Mouse (Mus musculus) liver, embryonic 15.5 days (tissue): ENCODE measurements around the gene Wwox. TPM values are rescaled to one million over a fixed set of nuclear protein-coding genes. Genes with fewer than 3 reads are reported as not detected.
"Not testable (repeated sequence)": the region's sequence is repeated elsewhere in the genome, so short reads cannot be mapped to it uniquely, and the experiment has no call there.

Experiments used
- ATAC-seq: fragments of 200-750 bp; cut with Nextera tagmentation; 2 replicates; pipeline ENCODE4 v1.8.0; 2017; ENCODE audit warnings: moderate number of reproducible peaks, mild to moderate bottlenecking, moderate library complexity; ENCODE audit not compliant: insufficient read depth
- H3K27ac ChIP-seq: fragments of 300-500 bp; sonication (generic); replicated peaks from 2 replicates; pipeline ENCODE4 v1.5.1; 2015; ENCODE audit warnings: mild to moderate bottlenecking, inconsistent platforms
- H3K27me3 ChIP-seq: fragments of 300-500 bp; sonication (generic); 2 replicates; pipeline ENCODE4 v1.6.1; 2015; ENCODE audit warnings: mild to moderate bottlenecking, inconsistent platforms
- H3K36me3 ChIP-seq: fragments of 300-500 bp; sonication (generic); replicated peaks from 2 replicates; pipeline ENCODE4 v1.6.1; 2015; ENCODE audit warnings: moderate library complexity, mild to moderate bottlenecking, inconsistent platforms
- H3K4me1 ChIP-seq: fragments of 300-500 bp; sonication (generic); replicated peaks from 2 replicates; pipeline ENCODE4 v1.6.1; 2015; ENCODE audit warnings: inconsistent platforms
- H3K4me2 ChIP-seq: fragments of 300-500 bp; sonication (generic); 2 replicates; pipeline ENCODE4 v1.6.1; 2015; ENCODE audit warnings: moderate library complexity, mild to moderate bottlenecking, inconsistent platforms
- H3K4me3 ChIP-seq: fragments of 300-500 bp; sonication (generic); replicated peaks from 2 replicates; pipeline ENCODE4 v1.5.1; 2015; ENCODE audit warnings: mild to moderate bottlenecking, inconsistent platforms
- H3K9ac ChIP-seq: fragments of 300-500 bp; sonication (generic); 2 replicates; pipeline ENCODE4 v1.6.1; 2015; ENCODE audit warnings: moderate library complexity, mild to moderate bottlenecking, inconsistent platforms
- H3K9me3 ChIP-seq: fragments of 300-500 bp; sonication (generic); replicated peaks from 2 replicates; pipeline ENCODE4 v1.6.1; 2016; ENCODE audit warnings: inconsistent platforms
- WGBS: fragments of 180-500 bp; shearing (Covaris S2); methylation state at CpG from one replicate; pipeline ENCODE4 v1.1.7; 2015; ENCODE audit warnings: mixed read lengths; ENCODE audit not compliant: insufficient replicate concordance; 5-methylcytosine and 5-hydroxymethylcytosine counted together
- polyA plus RNA-seq: library from polyadenylated mRNA; unstranded; fragments of >200 nt; fragmentation: Nextera tagmentation; extraction: Ambion mirVana; gene quantifications from 2 replicates; pipeline ENCODE4 v1.2.1, GENCODE M21; 2015

Wwox gene
- polyA plus RNA-seq, 1 experiment from 2014 or later, result 3.5 TPM

GRCm38 (mm10) chr8:114810470-114810869 is 371.0 kb downstream of the Wwox start:
- Histone ChIP-seq H3K4me1 (0 out of 2 replicates have a peak, but pooled peaks cover 3% of the 10 kb centered on the region), H3K4me3 (no peak overlapping the region), H3K4me2 (no peak overlapping the region), H3K9ac (no peak overlapping the region), H3K27me3 (no peaks in the 10 kb centered on the region), H3K27ac (no peak overlapping the region), H3K36me3 (no peaks in the 10 kb centered on the region), H3K9me3 (no peaks in the 10 kb centered on the region)
- WGBS, result 50% methylated on average over 5 of the region's 5 CpGs
- no peak for ATAC-seq

- Histone ChIP-seq H3K9me3 (no peaks in the 10 kb centered on the region), H3K27ac (no peak overlapping the region), H3K4me3 (no peak overlapping the region), H3K9ac (no peak overlapping the region), H3K4me1 (0 out of 2 replicates have a peak, but pooled peaks cover 3% of the 10 kb centered on the region), H3K27me3 (no peaks in the 10 kb centered on the region), H3K4me2 (no peak overlapping the region), H3K36me3 (no peaks in the 10 kb centered on the region)
- 71% methylated on average over 10 of the region's 10 CpGs for WGBS
- no peak for ATAC-seq
These were observed 374.4 kb downstream of the Wwox start for GRCm38 (mm10) chr8:114813830-114814229.

- Histone ChIP-seq H3K9ac (no peak overlapping the region), H3K9me3 (no peaks in the 10 kb centered on the region), H3K27ac (no peak overlapping the region), H3K4me3 (no peak overlapping the region), H3K4me2 (no peak overlapping the region), H3K4me1 (0 out of 2 replicates have a peak, but pooled peaks cover 3% of the 10 kb centered on the region), H3K36me3 (no peaks in the 10 kb centered on the region), H3K27me3 (no peaks in the 10 kb centered on the region)
- 23% methylated on average over 10 of the region's 10 CpGs for WGBS
- peak; percentile 25; the same call in 1 of the 2 replicates for ATAC-seq
These were observed 375.6 kb downstream of the Wwox start for GRCm38 (mm10) chr8:114814769-114815736.

- no peaks in the 10 kb centered on the region for H3K36me3 ChIP-seq
- no peak overlapping the region for H3K9ac ChIP-seq
- ATAC-seq, result no peak
- H3K4me1 ChIP-seq, result 0 out of 2 replicates have a peak, but pooled peaks cover 3% of the 10 kb centered on the region
- H3K27ac ChIP-seq, result no peak overlapping the region
- no peaks in the 10 kb centered on the region for H3K9me3 ChIP-seq
- no peaks in the 10 kb centered on the region for H3K27me3 ChIP-seq
- 44% methylated on average over 12 of the region's 12 CpGs for WGBS
- H3K4me3 ChIP-seq, result no peak overlapping the region
- no peak overlapping the region for H3K4me2 ChIP-seq
These were observed 376.9 kb downstream of the Wwox start for GRCm38 (mm10) chr8:114816343-114816742.

GRCm38 (mm10) chr8:114816949-114817348 is 377.5 kb downstream of the Wwox start:
- H3K27ac ChIP-seq, result no peak overlapping the region
- H3K36me3 ChIP-seq, result no peaks in the 10 kb centered on the region
- no peak overlapping the region for H3K4me2 ChIP-seq
- H3K9ac ChIP-seq, result no peak overlapping the region
- no peak for ATAC-seq
- 0 out of 2 replicates have a peak, but pooled peaks cover 3% of the 10 kb centered on the region for H3K4me1 ChIP-seq
- H3K9me3 ChIP-seq, result no peaks in the 10 kb centered on the region
- H3K4me3 ChIP-seq, result no peak overlapping the region
- WGBS, result 67% methylated on average over 4 of the region's 4 CpGs
- H3K27me3 ChIP-seq, result no peaks in the 10 kb centered on the region

- H3K9me3 ChIP-seq, result no peaks in the 10 kb centered on the region
- H3K27me3 ChIP-seq, result no peaks in the 10 kb centered on the region
- no peak for ATAC-seq
- WGBS, result 68% methylated on average over 8 of the region's 8 CpGs
- no peaks in the 10 kb centered on the region for H3K36me3 ChIP-seq
- no peak overlapping the region for H3K9ac ChIP-seq
- no peak overlapping the region for H3K4me3 ChIP-seq
- H3K27ac ChIP-seq, result no peak overlapping the region
- no peak overlapping the region for H3K4me2 ChIP-seq
- H3K4me1 ChIP-seq, result no peaks in the 10 kb centered on the region
These were observed 382.1 kb downstream of the Wwox start for GRCm38 (mm10) chr8:114821543-114821942.

GRCm38 (mm10) chr8:114825460-114825859 is 386.0 kb downstream of the Wwox start:
- no peak overlapping the region for H3K9ac ChIP-seq
- ATAC-seq, result no peak
- no peaks in the 10 kb centered on the region for H3K36me3 ChIP-seq
- no peaks in the 10 kb centered on the region for H3K27me3 ChIP-seq
- H3K4me2 ChIP-seq, result no peak overlapping the region
- no peak overlapping the region for H3K4me3 ChIP-seq
- 83% methylated on average over 8 of the region's 8 CpGs for WGBS
- H3K4me1 ChIP-seq, result no peaks in the 10 kb centered on the region
- H3K27ac ChIP-seq, result no peak overlapping the region
- no peaks in the 10 kb centered on the region for H3K9me3 ChIP-seq

- ATAC-seq, result no peak
These were observed 387.5 kb downstream of the Wwox start for GRCm38 (mm10) chr8:114826991-114827390.

GRCm38 (mm10) chr8:114827810-114828209 is 388.4 kb downstream of the Wwox start:
- H3K4me1 ChIP-seq, H3K27me3 ChIP-seq, H3K36me3 ChIP-seq, ATAC-seq, H3K9ac ChIP-seq, H3K27ac ChIP-seq, H3K4me3 ChIP-seq, H3K9me3 ChIP-seq, H3K4me2 ChIP-seq: not testable (repeated sequence)
- 36% methylated on average over 1 of the region's 1 CpGs for WGBS

More at GRCm38 (mm10) chr8:114826991-114827390, 387.5 kb downstream of the Wwox start:
- H3K4me2 ChIP-seq, result no peak overlapping the region
- H3K27ac ChIP-seq, result no peak overlapping the region
- 64% methylated on average over 5 of the region's 5 CpGs for WGBS
- H3K36me3 ChIP-seq, result no peaks in the 10 kb centered on the region
- H3K4me1 ChIP-seq, result no peaks in the 10 kb centered on the region
- H3K4me3 ChIP-seq, result no peak overlapping the region
- no peaks in the 10 kb centered on the region for H3K27me3 ChIP-seq
- no peaks in the 10 kb centered on the region for H3K9me3 ChIP-seq
- no peak overlapping the region for H3K9ac ChIP-seq

- Histone ChIP-seq H3K9ac (no peak overlapping the region), H3K27ac (no peak overlapping the region), H3K4me2 (no peak overlapping the region), H3K9me3 (no peaks in the 10 kb centered on the region), H3K4me3 (no peak overlapping the region), H3K4me1 (peaks cover 4% of the 10 kb centered on the region; the same call in 1 of the 2 replicates), H3K36me3 (no peaks in the 10 kb centered on the region), H3K27me3 (no peaks in the 10 kb centered on the region)
- 45% methylated on average over 9 of the region's 9 CpGs for WGBS
- ATAC-seq, result no peak
These were observed 392.1 kb downstream of the Wwox start for GRCm38 (mm10) chr8:114831595-114831994.

GRCm38 (mm10) chr8:114832251-114832774 is 392.9 kb downstream of the Wwox start:
- Histone ChIP-seq H3K27ac (no peak overlapping the region), H3K9me3 (no peaks in the 10 kb centered on the region), H3K9ac (no peak overlapping the region), H3K36me3 (no peaks in the 10 kb centered on the region), H3K4me3 (no peak overlapping the region), H3K4me1 (peaks cover 4% of the 10 kb centered on the region; the same call in 1 of the 2 replicates), H3K27me3 (no peaks in the 10 kb centered on the region), H3K4me2 (no peak overlapping the region)
- ATAC-seq, result no peak
- 51% methylated on average over 8 of the region's 8 CpGs for WGBS
